Mouse (Mus musculus) adrenal gland, adult 10 weeks (tissue): Measurements from ENCODE around the gene Capn6. TPM values are rescaled to one million over a fixed set of nuclear protein-coding genes. Genes with fewer than 3 reads are reported as not detected.

Source experiments
- polyA plus RNA-seq: library from polyadenylated mRNA; stranded (reverse); fragments of 350-450 nt; fragmentation: Illumina TruSeq; extraction: RNeasy Lipid Tissue Mini Kit (QIAGEN cat#74804); gene quantifications from one replicate; pipeline ENCODE4 v1.2.3, GENCODE M21; 2014; ENCODE audit warnings: low read depth, low replicate concordance

The Capn6 gene
- 0.64 TPM for polyA plus RNA-seq

GRCm38 (mm10) chrX:143827212-143827611 lies at the start of gene Capn6:
Gene Capn6, minus strand, starts transcription at chrX:143827414.

Other genes starting within 250 kb of the Capn6 start
- 0.82 TPM for gene Dcx, start 105.9 kb upstream of the Capn6 start, polyA plus RNA-seq